Mouse (Mus musculus) lung, adult 2 months (tissue): Measurements from ENCODE around the gene Gm973.

Experiments used
- CTCF ChIP-seq: fragments of 200-500 bp; IDR thresholded peaks from 2 replicates; pipeline ENCODE4 v1.5.1; 2011; ENCODE audit warnings: mild to moderate bottlenecking, low read length, control low read depth; ENCODE audit not compliant: insufficient read depth
- POLR2A ChIP-seq: fragments of 200-500 bp; IDR thresholded peaks from 2 replicates; pipeline ENCODE4 v1.6.1; 2011; ENCODE audit warnings: low read depth, mild to moderate bottlenecking, control low read depth, low read length, borderline replicate concordance; ENCODE audit errors: extremely low read depth

DNA sequence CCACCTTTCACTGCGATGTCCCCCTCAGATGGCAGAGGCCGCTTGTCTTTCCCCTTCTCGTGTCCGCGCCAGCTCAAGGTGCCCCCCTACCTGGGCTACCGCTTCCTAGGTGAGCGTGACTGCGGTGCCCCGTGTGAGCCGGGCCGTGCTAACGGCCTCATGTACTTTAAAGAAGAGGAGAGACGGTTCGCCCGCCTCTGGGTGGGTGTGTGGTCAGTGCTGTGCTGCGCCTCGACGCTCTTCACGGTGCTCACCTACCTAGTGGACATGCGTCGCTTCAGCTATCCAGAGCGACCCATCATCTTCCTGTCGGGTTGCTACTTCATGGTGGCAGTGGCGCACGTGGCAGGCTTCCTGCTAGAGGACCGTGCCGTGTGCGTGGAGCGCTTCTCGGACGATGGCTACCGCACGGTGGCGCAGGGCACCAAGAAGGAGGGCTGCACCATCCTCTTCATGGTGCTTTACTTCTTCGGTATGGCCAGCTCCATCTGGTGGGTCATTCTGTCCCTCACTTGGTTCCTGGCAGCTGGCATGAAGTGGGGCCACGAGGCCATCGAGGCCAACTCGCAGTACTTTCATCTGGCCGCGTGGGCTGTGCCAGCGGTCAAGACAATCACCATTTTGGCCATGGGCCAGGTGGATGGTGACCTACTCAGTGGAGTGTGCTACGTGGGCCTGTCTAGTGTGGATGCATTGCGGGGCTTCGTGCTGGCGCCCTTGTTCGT is 32.4 kb upstream of the Gm973 start:
- TF ChIP-seq CTCF, result peak; percentile 72
- TF ChIP-seq POLR2A, result no peak
